Mouse (Mus musculus): ENCODE data around the gene Armc10. TPM values are rescaled to one million over a fixed set of nuclear protein-coding genes. Genes with fewer than 3 reads are reported as not detected.

The Armc10 gene
- total and polyA plus RNA-seq, 2 experiments = 9.3 to 28.3 TPM

GRCm38 (mm10) chr5:21672812-21673635 is 27.4 kb downstream of the Armc10 start:
- TF ChIP-seq POLR2A (IDR thresholded peaks at IDR 0.05; ENCODE audit: extremely low read depth, insufficient read depth, low read length) = no peak
- TF ChIP-seq CTCF (IDR thresholded peaks at IDR 0.05; ENCODE audit: low read depth, low read length) = no peak
- Histone ChIP-seq H3K4me3 (ENCODE audit: insufficient read depth, low read depth, low read length) (no peak overlapping the region), H3K36me3 (ENCODE audit: control insufficient read depth, insufficient read depth, low read length) (no peaks in the 10 kb centered on the region), H3K79me2 (ENCODE audit: control insufficient read depth, insufficient read depth, low read length) (no peaks in the 10 kb centered on the region), H3K9ac (ENCODE audit: low read depth, low read length) (no peak overlapping the region), H3K4me1 (ENCODE audit: control insufficient read depth, insufficient read depth, low read length) (no peaks in the 10 kb centered on the region), H3K27ac (replicated peaks; ENCODE audit: insufficient read depth, low read depth, low read length) (no peak overlapping the region), H3K27me3 (ENCODE audit: control insufficient read depth, insufficient read depth, low read length) (no peaks in the 10 kb centered on the region)
- WGBS = 50% methylated on average over 23 of the region's 23 CpGs
- DNase-seq (ENCODE audit: extremely low read depth, low read depth, low spot score) = no peak

DNA sequence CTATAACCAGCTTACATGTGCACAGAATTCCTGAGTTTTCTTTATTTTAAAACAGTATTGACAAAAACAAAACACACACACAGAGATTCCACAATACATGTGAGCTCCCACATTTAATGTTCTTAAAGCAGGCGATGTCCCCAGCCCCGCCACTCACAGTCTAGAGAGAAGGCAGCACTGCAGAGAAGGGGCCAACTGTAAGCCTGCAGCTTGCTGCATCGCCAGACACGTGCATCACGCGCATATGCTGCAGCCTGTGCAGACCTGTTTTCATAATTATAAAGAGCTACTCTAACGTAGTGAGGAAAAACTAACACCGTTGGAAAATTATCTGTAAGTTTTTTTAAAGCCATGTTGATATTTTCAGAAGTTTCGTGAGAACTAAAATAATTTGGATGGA is 28.1 kb downstream of the Armc10 start:
- TF ChIP-seq POLR2A (IDR thresholded peaks at IDR 0.05; ENCODE audit: extremely low read depth, insufficient read depth, low read length) (no peak), CTCF (IDR thresholded peaks at IDR 0.05; ENCODE audit: low read depth, low read length) (no peak)
- no peaks in the 10 kb centered on the region for H3K79me2 ChIP-seq (ENCODE audit: control insufficient read depth, insufficient read depth, low read length)
- no peaks in the 10 kb centered on the region for H3K36me3 ChIP-seq (ENCODE audit: control insufficient read depth, insufficient read depth, low read length)
- 95% methylated on average over 9 of the region's 9 CpGs for WGBS
- H3K4me3 ChIP-seq (ENCODE audit: insufficient read depth, low read depth, low read length) = no peak overlapping the region
- H3K27me3 ChIP-seq (ENCODE audit: control insufficient read depth, insufficient read depth, low read length) = no peaks in the 10 kb centered on the region
- no peak for DNase-seq (ENCODE audit: extremely low read depth, low read depth, low spot score)
- H3K27ac ChIP-seq (replicated peaks; ENCODE audit: insufficient read depth, low read depth, low read length) = no peak overlapping the region
- no peak overlapping the region for H3K9ac ChIP-seq (ENCODE audit: low read depth, low read length)
- H3K4me1 ChIP-seq (ENCODE audit: control insufficient read depth, insufficient read depth, low read length) = no peaks in the 10 kb centered on the region

- no peak for DNase-seq (ENCODE audit: extremely low read depth, low read depth, low spot score)
- Histone ChIP-seq H3K27ac (replicated peaks; ENCODE audit: insufficient read depth, low read depth, low read length) (no peak overlapping the region), H3K36me3 (ENCODE audit: control insufficient read depth, insufficient read depth, low read length) (no peaks in the 10 kb centered on the region), H3K27me3 (ENCODE audit: control insufficient read depth, insufficient read depth, low read length) (no peaks in the 10 kb centered on the region), H3K4me1 (ENCODE audit: control insufficient read depth, insufficient read depth, low read length) (no peaks in the 10 kb centered on the region), H3K9ac (ENCODE audit: low read depth, low read length) (no peak overlapping the region), H3K4me3 (ENCODE audit: insufficient read depth, low read depth, low read length) (no peak overlapping the region), H3K79me2 (ENCODE audit: control insufficient read depth, insufficient read depth, low read length) (no peaks in the 10 kb centered on the region)
- WGBS = 90% methylated on average over 12 of the region's 12 CpGs
- no peak for TF ChIP-seq POLR2A (IDR thresholded peaks at IDR 0.05; ENCODE audit: extremely low read depth, insufficient read depth, low read length)
These were observed 29.4 kb downstream of the Armc10 start for GRCm38 (mm10) chr5:21675019-21675418.

- Histone ChIP-seq H3K79me2 (ENCODE audit: control insufficient read depth, insufficient read depth, low read length) (no peaks in the 10 kb centered on the region), H3K4me1 (ENCODE audit: control insufficient read depth, insufficient read depth, low read length) (no peaks in the 10 kb centered on the region), H3K27ac (replicated peaks; ENCODE audit: insufficient read depth, low read depth, low read length) (no peak overlapping the region), H3K9ac (ENCODE audit: low read depth, low read length) (no peak overlapping the region), H3K36me3 (ENCODE audit: control insufficient read depth, insufficient read depth, low read length) (no peaks in the 10 kb centered on the region), H3K4me3 (ENCODE audit: insufficient read depth, low read depth, low read length) (no peak overlapping the region), H3K27me3 (ENCODE audit: control insufficient read depth, insufficient read depth, low read length) (no peaks in the 10 kb centered on the region)
- no peak for DNase-seq (ENCODE audit: extremely low read depth, low read depth, low spot score)
- TF ChIP-seq CTCF (IDR thresholded peaks at IDR 0.05; ENCODE audit: low read depth, low read length) (no peak), POLR2A (IDR thresholded peaks at IDR 0.05; ENCODE audit: extremely low read depth, insufficient read depth, low read length) (no peak)
- 95% methylated on average over 23 of the region's 23 CpGs for WGBS
These were observed 29.9 kb downstream of the Armc10 start for GRCm38 (mm10) chr5:21675494-21675893.

DNA sequence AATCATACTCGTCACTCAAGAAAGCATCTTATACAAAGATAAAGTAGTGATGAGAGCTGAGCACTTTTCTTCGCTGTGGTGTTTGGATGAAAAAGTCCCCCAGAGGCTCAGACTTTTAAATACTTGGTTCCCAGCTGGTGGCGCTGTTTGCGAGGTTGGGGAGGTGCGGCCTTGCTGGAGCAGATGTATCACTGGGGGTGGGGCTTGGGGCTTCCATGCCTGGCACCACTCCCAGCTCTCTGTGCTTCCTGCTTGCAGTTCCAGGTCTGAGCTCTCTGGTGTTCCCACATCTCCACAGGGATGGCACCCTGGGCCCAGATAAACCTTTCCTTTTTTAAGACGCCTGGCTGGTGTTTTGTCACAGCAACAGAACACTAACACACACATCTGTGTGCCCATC is 32.3 kb downstream of the Armc10 start:
- TF ChIP-seq POLR2A (IDR thresholded peaks at IDR 0.05; ENCODE audit: extremely low read depth, insufficient read depth, low read length) (no peak), CTCF (IDR thresholded peaks at IDR 0.05; ENCODE audit: low read depth, low read length) (no peak)
- Histone ChIP-seq H3K79me2 (ENCODE audit: control insufficient read depth, insufficient read depth, low read length) (no peaks in the 10 kb centered on the region), H3K4me3 (ENCODE audit: insufficient read depth, low read depth, low read length) (no peak overlapping the region), H3K36me3 (ENCODE audit: control insufficient read depth, insufficient read depth, low read length) (peaks cover 1% of the 10 kb centered on the region; the same call in 1 of the 2 replicates), H3K27me3 (ENCODE audit: control insufficient read depth, insufficient read depth, low read length) (no peaks in the 10 kb centered on the region), H3K4me1 (ENCODE audit: control insufficient read depth, insufficient read depth, low read length) (no peaks in the 10 kb centered on the region), H3K27ac (replicated peaks; ENCODE audit: insufficient read depth, low read depth, low read length) (no peak overlapping the region), H3K9ac (ENCODE audit: low read depth, low read length) (no peak overlapping the region)
- no peak for DNase-seq (ENCODE audit: extremely low read depth, low read depth, low spot score)
- 95% methylated on average over 6 of the region's 6 CpGs for WGBS

DNA sequence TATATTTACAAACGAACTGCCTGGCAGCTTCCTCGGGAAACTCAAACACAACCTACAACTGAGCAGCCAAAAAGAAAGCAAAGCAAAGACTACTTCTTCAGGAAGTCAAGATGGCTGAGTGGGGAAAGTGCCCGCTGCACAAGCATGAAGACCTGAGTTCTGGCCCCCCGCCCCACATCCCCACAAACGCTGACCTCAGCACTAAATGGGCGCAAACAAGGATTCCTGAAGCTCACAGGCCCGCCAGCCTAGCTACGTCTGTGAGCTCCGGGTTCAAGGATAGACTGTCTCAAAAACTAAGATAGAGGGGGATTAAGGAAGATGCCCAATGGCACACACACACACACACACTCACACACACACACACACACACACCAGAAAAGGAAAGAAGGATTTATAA is 32.8 kb downstream of the Armc10 start:
- Histone ChIP-seq H3K79me2 (ENCODE audit: control insufficient read depth, insufficient read depth, low read length) (no peaks in the 10 kb centered on the region), H3K4me3 (ENCODE audit: insufficient read depth, low read depth, low read length) (no peak overlapping the region), H3K36me3 (ENCODE audit: control insufficient read depth, insufficient read depth, low read length) (peaks cover 2% of the 10 kb centered on the region; the same call in 1 of the 2 replicates), H3K9ac (ENCODE audit: low read depth, low read length) (no peak overlapping the region), H3K4me1 (ENCODE audit: control insufficient read depth, insufficient read depth, low read length) (no peaks in the 10 kb centered on the region), H3K27me3 (ENCODE audit: control insufficient read depth, insufficient read depth, low read length) (no peaks in the 10 kb centered on the region), H3K27ac (replicated peaks; ENCODE audit: insufficient read depth, low read depth, low read length) (no peak overlapping the region)
- no peak for DNase-seq (ENCODE audit: extremely low read depth, low read depth, low spot score)
- WGBS = 93% methylated on average over 9 of the region's 9 CpGs
- TF ChIP-seq POLR2A (IDR thresholded peaks at IDR 0.05; ENCODE audit: extremely low read depth, insufficient read depth, low read length) (no peak), CTCF (IDR thresholded peaks at IDR 0.05; ENCODE audit: low read depth, low read length) (no peak)

All from liver, adult 2 months (tissue).